Mouse (Mus musculus): Measurements from ENCODE around the gene Gm11492.

GRCm38 (mm10) chr11:87602234-87602633 is 35.8 kb downstream of the Gm11492 start:
- TF ChIP-seq POLR2A (IDR thresholded peaks at IDR 0.05; ENCODE audit: low read depth, low read length) (no peak), CTCF (IDR thresholded peaks at IDR 0.05; ENCODE audit: extremely low read depth, insufficient read length, insufficient replicate concordance, low read depth, low read length) (no peak)

Data from small intestine, adult 2 months (tissue).